Mouse (Mus musculus) liver, adult 10 weeks (tissue): ENCODE results near the gene Srsf2. TPM values are rescaled to one million over a fixed set of nuclear protein-coding genes. Genes with fewer than 3 reads are reported as not detected.

Experiments used
- polyA plus RNA-seq: library from polyadenylated mRNA; stranded (reverse); fragments of 350-450 nt; fragmentation: Illumina TruSeq; extraction: RNeasy Lipid Tissue Mini Kit (QIAGEN cat#74804); gene quantifications from one replicate; pipeline ENCODE4 v1.2.3, GENCODE M21; 2014; ENCODE audit warnings: low read depth, low replicate concordance

Srsf2 gene
- polyA plus RNA-seq = 279 TPM

GRCm38 (mm10) chr11:116852891-116853511 is at the start of gene Srsf2:
Gene Srsf2 (minus strand): TSS chr11:116853094.

GRCm38 (mm10) chr11:116852291-116852890 is 503 bp downstream of the Srsf2 start, which contains the start of gene Mfsd11:
Gene Mfsd11 (plus strand): TSS chr11:116852440.

GRCm38 (mm10) chr11:116843261-116844233 is 9.3 kb downstream of the Srsf2 start, which contains the start of the genes Mettl23 and Jmjd6:
Gene Mettl23 (plus strand): TSS chr11:116843278.
Gene Jmjd6 (minus strand): TSS chr11:116843449.

GRCm38 (mm10) chr11:116827534-116828165 is 25.2 kb downstream of the Srsf2 start, which contains the start of gene Mxra7:
Gene Mxra7 (minus strand): TSS chr11:116828046.

Other genes with a start within 250 kb of the Srsf2 start
- gene Rhbdf2, start 226.1 kb downstream of the Srsf2 start, polyA plus RNA-seq = 0.24 TPM
- not detected for gene Prcd, start 199.6 kb downstream of the Srsf2 start, polyA plus RNA-seq
- 0.42 TPM for gene Cygb, start 198.8 kb downstream of the Srsf2 start, polyA plus RNA-seq
- gene St6galnac1, start 77.6 kb downstream of the Srsf2 start, polyA plus RNA-seq = not detected
- gene Mxra7, start 25.0 kb downstream of the Srsf2 start, polyA plus RNA-seq = 1.2 TPM
- 41.3 TPM for gene Mettl23, start 9.8 kb downstream of the Srsf2 start, polyA plus RNA-seq
- gene Jmjd6, start 9.6 kb downstream of the Srsf2 start, polyA plus RNA-seq = 7.6 TPM
- 9.3 TPM for gene Mfsd11, start 654 bp downstream of the Srsf2 start, polyA plus RNA-seq
- gene Mgat5b, start 65.8 kb upstream of the Srsf2 start, polyA plus RNA-seq = not detected